Mouse (Mus musculus): ENCODE results near the gene Pofut2. TPM values are rescaled to one million over a fixed set of nuclear protein-coding genes. Genes with fewer than 3 reads are reported as not detected.

Gene Pofut2
- total RNA-seq, 1 experiment from 2014 or later, result 21.3 TPM

GRCm38 (mm10) chr10:77226691-77227367 is 32.2 kb upstream of the Pofut2 start:
- ATAC-seq (replicated peaks in 1 of 2; ENCODE audit: insufficient read depth in 1 of 2, low FRiP score in 2 of 2, low TSS enrichment in 1 of 2, low read depth in 1 of 2, poor library complexity in 2 of 2, severe bottlenecking in 2 of 2), result no peak

GRCm38 (mm10) chr10:77227368-77227723 is 31.7 kb upstream of the Pofut2 start:
- ATAC-seq (replicated peaks in 1 of 2; ENCODE audit: insufficient read depth in 1 of 2, low FRiP score in 2 of 2, low TSS enrichment in 1 of 2, low read depth in 1 of 2, poor library complexity in 2 of 2, severe bottlenecking in 2 of 2), result no peak

GRCm38 (mm10) chr10:77229609-77230595 is 29.1 kb upstream of the Pofut2 start:
- peak; percentile 38 to 46 for ATAC-seq (replicated peaks in 1 of 2; ENCODE audit: insufficient read depth in 1 of 2, low FRiP score in 2 of 2, low TSS enrichment in 1 of 2, low read depth in 1 of 2, poor library complexity in 2 of 2, severe bottlenecking in 2 of 2)

- ATAC-seq (replicated peaks in 1 of 2; ENCODE audit: insufficient read depth in 1 of 2, low FRiP score in 2 of 2, low TSS enrichment in 1 of 2, low read depth in 1 of 2, poor library complexity in 2 of 2, severe bottlenecking in 2 of 2), result no peak
Observed at GRCm38 (mm10) chr10:77231861-77232755, 26.9 kb upstream of the Pofut2 start.

GRCm38 (mm10) chr10:77233230-77233629 is 25.8 kb upstream of the Pofut2 start:
- no peak for ATAC-seq (replicated peaks in 1 of 2; ENCODE audit: insufficient read depth in 1 of 2, low FRiP score in 2 of 2, low TSS enrichment in 1 of 2, low read depth in 1 of 2, poor library complexity in 2 of 2, severe bottlenecking in 2 of 2)

- ATAC-seq (replicated peaks in 1 of 2; ENCODE audit: insufficient read depth in 1 of 2, low FRiP score in 2 of 2, low TSS enrichment in 1 of 2, low read depth in 1 of 2, poor library complexity in 2 of 2, severe bottlenecking in 2 of 2), result no peak
Observed at GRCm38 (mm10) chr10:77234991-77235616, 23.9 kb upstream of the Pofut2 start.

GRCm38 (mm10) chr10:77237795-77238580 is 21.0 kb upstream of the Pofut2 start:
- no peak for ATAC-seq (replicated peaks in 1 of 2; ENCODE audit: insufficient read depth in 1 of 2, low FRiP score in 2 of 2, low TSS enrichment in 1 of 2, low read depth in 1 of 2, poor library complexity in 2 of 2, severe bottlenecking in 2 of 2)

GRCm38 (mm10) chr10:77240764-77241163 is 18.3 kb upstream of the Pofut2 start:
- no peak for ATAC-seq (replicated peaks in 1 of 2; ENCODE audit: insufficient read depth in 1 of 2, low FRiP score in 2 of 2, low TSS enrichment in 1 of 2, low read depth in 1 of 2, poor library complexity in 2 of 2, severe bottlenecking in 2 of 2)

- no peak for ATAC-seq (replicated peaks in 1 of 2; ENCODE audit: insufficient read depth in 1 of 2, low FRiP score in 2 of 2, low TSS enrichment in 1 of 2, low read depth in 1 of 2, poor library complexity in 2 of 2, severe bottlenecking in 2 of 2)
Observed at GRCm38 (mm10) chr10:77242396-77242795, 16.6 kb upstream of the Pofut2 start.

- no peak for ATAC-seq (replicated peaks in 1 of 2; ENCODE audit: insufficient read depth in 1 of 2, low FRiP score in 2 of 2, low TSS enrichment in 1 of 2, low read depth in 1 of 2, poor library complexity in 2 of 2, severe bottlenecking in 2 of 2)
Observed at GRCm38 (mm10) chr10:77242871-77243270, 16.1 kb upstream of the Pofut2 start.

- no peak for ATAC-seq (replicated peaks in 1 of 2; ENCODE audit: insufficient read depth in 1 of 2, low FRiP score in 2 of 2, low TSS enrichment in 1 of 2, low read depth in 1 of 2, poor library complexity in 2 of 2, severe bottlenecking in 2 of 2)
Observed at GRCm38 (mm10) chr10:77243572-77244161, 15.4 kb upstream of the Pofut2 start.

- no peak for ATAC-seq (replicated peaks in 1 of 2; ENCODE audit: insufficient read depth in 1 of 2, low FRiP score in 2 of 2, low TSS enrichment in 1 of 2, low read depth in 1 of 2, poor library complexity in 2 of 2, severe bottlenecking in 2 of 2)
Observed at GRCm38 (mm10) chr10:77244777-77245176, 14.2 kb upstream of the Pofut2 start.

- ATAC-seq (replicated peaks in 1 of 2; ENCODE audit: insufficient read depth in 1 of 2, low FRiP score in 2 of 2, low TSS enrichment in 1 of 2, low read depth in 1 of 2, poor library complexity in 2 of 2, severe bottlenecking in 2 of 2), result no peak
Observed at GRCm38 (mm10) chr10:77247048-77247447, 12.0 kb upstream of the Pofut2 start.

GRCm38 (mm10) chr10:77247707-77248106 is 11.3 kb upstream of the Pofut2 start:
- ATAC-seq (replicated peaks in 1 of 2; ENCODE audit: insufficient read depth in 1 of 2, low FRiP score in 2 of 2, low TSS enrichment in 1 of 2, low read depth in 1 of 2, poor library complexity in 2 of 2, severe bottlenecking in 2 of 2), result no peak

GRCm38 (mm10) chr10:77251223-77251783 is 7.7 kb upstream of the Pofut2 start:
- ATAC-seq (replicated peaks in 1 of 2; ENCODE audit: insufficient read depth in 1 of 2, low FRiP score in 2 of 2, low TSS enrichment in 1 of 2, low read depth in 1 of 2, poor library complexity in 2 of 2, severe bottlenecking in 2 of 2), result no peak
